Mouse (Mus musculus): ENCODE measurements around the gene Glrx5. TPM values are rescaled to one million over a fixed set of nuclear protein-coding genes. Genes with fewer than 3 reads are reported as not detected.

Gene Glrx5
- total and polyA plus RNA-seq, 2 experiments from 2014 or later, result 47.4 to 177 TPM

DNA sequence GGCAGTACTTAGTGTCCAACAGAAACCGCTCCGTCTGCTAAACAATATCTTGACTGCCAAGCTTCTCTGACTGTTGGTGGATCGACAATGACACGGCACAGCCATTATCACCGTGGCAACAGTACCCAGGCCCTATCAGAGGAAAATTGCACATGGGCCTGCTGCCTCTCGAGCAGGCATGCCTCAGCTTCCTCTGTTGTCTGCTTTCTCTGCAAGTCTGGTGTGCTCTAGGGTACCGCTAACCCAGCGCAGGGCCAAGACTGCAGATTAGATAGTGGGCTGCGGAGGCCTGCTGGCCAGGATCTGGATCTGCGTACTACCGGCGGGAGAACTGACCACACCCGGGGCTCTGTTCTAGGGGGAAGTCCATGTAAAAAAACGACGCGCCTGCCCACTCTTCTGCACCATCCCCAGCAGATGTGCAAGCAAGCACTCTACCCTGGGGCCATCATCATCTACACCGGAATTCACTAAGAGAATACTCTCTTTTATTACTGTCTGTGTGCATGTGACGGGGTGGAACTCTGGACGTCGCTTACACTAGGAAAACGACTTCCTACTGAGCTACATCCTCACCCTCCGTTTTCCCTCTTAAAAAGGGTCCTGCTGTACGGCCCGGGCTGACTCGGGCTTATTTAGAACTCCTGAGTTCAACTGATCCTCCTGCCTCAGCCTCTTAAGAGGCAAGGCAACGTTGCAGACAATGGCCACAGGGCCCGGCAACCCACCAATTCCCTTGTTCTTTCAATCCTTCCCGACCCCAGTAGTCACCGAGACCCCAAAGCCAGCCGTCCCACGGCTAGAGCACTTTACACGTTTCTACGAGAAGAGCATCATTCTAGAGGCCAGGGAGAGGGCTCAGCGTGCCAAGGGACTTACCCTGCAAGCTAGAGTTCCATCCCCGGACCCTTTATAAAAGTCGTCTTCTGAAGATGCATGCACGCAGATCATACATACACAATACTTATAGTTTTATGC lies 1.1 kb upstream of the Glrx5 start:
- H3K27ac ChIP-seq (ENCODE audit: low read depth, low read length), result peak overlapping the region; percentile 65
- 3% methylated on average over 37 of the region's 37 CpGs for WGBS
- peak overlapping the region; percentile 68 for H3K9ac ChIP-seq
- peaks cover 16% of the 10 kb centered on the region for H3K4me1 ChIP-seq (ENCODE audit: insufficient read depth)
- H3K27me3 ChIP-seq (ENCODE audit: insufficient read depth, low read length), result no peaks in the 10 kb centered on the region
- H3K4me2 ChIP-seq (ENCODE audit: low read depth), result peak overlapping the region; percentile 81
- peak overlapping the region; percentile 97 for H3K4me3 ChIP-seq (ENCODE audit: low read depth, low read length)
- DNase-seq (peak; percentile 20), ATAC-seq (no peak)
- TF ChIP-seq CTCF (IDR thresholded peaks at IDR 0.05; ENCODE audit: low read depth), result no peak
- no peaks in the 10 kb centered on the region for H3K9me3 ChIP-seq (ENCODE audit: low read length)
- H3K36me3 ChIP-seq (ENCODE audit: insufficient read depth), result peaks cover 14% of the 10 kb centered on the region

DNA sequence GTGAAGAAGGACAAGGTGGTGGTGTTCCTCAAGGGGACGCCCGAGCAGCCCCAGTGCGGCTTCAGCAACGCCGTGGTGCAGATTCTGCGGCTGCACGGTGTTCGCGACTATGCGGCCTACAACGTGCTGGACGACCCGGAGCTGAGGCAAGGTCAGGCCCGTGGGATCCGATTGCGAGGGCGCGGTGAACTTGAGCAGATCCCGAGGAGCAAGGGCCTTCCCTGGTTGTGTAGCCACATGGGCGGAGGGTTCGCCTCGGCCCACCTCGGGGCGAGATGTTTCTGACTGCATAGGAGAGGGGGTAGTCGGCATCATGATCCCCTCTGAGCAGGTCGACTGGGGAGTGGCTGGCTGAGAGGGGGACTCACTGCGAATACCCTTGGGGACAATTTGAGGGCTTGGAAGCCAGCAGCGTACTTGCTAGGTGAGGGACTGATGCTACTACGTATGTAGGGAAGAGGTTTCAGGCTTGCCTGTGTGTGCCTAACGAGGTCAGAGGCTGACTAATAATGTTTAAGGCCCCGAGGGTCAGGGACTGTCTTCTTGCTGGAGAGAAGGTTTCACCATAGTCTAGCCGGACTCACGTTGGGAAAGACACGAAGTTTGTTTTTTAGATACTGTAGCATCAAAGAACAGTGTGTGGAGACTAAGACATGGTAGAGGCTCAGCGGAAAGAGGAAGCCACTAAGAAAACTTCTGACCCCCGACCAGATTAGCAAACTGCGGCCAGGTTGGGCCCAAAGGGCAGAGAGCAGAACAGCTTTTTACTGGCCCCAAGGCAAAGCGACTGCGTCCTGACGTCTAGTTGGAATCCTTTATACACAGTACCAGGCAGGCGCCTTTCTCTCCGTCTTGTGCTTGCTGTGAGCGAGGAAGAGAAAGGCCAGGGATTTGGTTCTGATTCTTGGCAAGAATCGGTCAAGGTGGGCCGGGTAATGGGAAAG lies 616 bp downstream of the Glrx5 start:
- WGBS, result 4% methylated on average over 45 of the region's 45 CpGs
- ATAC-seq, result peak; percentile 49
- no peaks in the 10 kb centered on the region for H3K9me3 ChIP-seq (ENCODE audit: low read length)
- H3K36me3 ChIP-seq (ENCODE audit: insufficient read depth), result peaks cover 14% of the 10 kb centered on the region
- peak overlapping the region; percentile 97 for H3K4me3 ChIP-seq (ENCODE audit: low read depth, low read length)
- H3K27me3 ChIP-seq (ENCODE audit: insufficient read depth, low read length), result no peaks in the 10 kb centered on the region
- H3K27ac ChIP-seq (ENCODE audit: low read depth, low read length), result peak overlapping the region; percentile 80
- peaks cover 16% of the 10 kb centered on the region for H3K4me1 ChIP-seq (ENCODE audit: insufficient read depth)
- DNase-seq, result no peak
- H3K9ac ChIP-seq, result peak overlapping the region; percentile 87
- peak overlapping the region; percentile 96 for H3K4me2 ChIP-seq (ENCODE audit: low read depth)
- TF ChIP-seq CTCF (IDR thresholded peaks at IDR 0.05; ENCODE audit: low read depth), result peak; percentile 20; the same call in 1 of the 2 replicates

GRCm38 (mm10) chr12:105034130-105034769 lies 1.8 kb downstream of the Glrx5 start:
- peaks cover 10% of the 10 kb centered on the region for H3K36me3 ChIP-seq (ENCODE audit: insufficient read depth)
- peaks cover 16% of the 10 kb centered on the region for H3K4me1 ChIP-seq (ENCODE audit: insufficient read depth)
- H3K4me2 ChIP-seq (ENCODE audit: low read depth), result peak overlapping the region; percentile 96
- DNase-seq (no peak), ATAC-seq (no peak)
- H3K9me3 ChIP-seq (ENCODE audit: low read length), result no peaks in the 10 kb centered on the region
- 0 out of 2 replicates have a peak overlapping the region, but pooled peaks have one; percentile 3 for H3K4me3 ChIP-seq (ENCODE audit: low read depth, low read length)
- H3K9ac ChIP-seq, result no peak overlapping the region; the same call in 1 of the 2 replicates
- no peak overlapping the region for H3K27ac ChIP-seq (ENCODE audit: low read depth, low read length)
- WGBS, result 73% methylated on average over 14 of the region's 14 CpGs
- TF ChIP-seq CTCF (IDR thresholded peaks at IDR 0.05; ENCODE audit: low read depth), result no peak
- H3K27me3 ChIP-seq (ENCODE audit: insufficient read depth, low read length), result no peaks in the 10 kb centered on the region

DNA sequence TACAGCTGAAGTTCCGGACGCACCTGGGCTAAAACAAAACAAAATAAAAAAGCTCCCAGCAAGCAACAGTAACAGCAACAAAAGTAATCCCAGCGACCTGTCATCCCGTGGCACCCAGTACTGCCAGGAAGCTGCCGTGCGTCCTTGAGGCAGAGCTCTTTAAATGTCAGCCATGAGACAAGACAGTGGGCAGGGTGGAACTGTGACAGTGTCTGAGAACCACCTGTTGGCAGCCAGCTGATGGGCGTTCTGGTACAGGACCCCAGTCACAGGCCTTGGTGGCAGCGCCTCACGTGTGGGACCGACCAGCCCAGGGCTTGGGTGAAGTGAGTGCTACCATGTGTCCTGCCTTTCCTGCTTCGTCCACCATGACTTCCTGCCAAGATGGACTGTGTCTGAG lies 5.7 kb downstream of the Glrx5 start:
- no peak for ATAC-seq
- Histone ChIP-seq H3K27me3 (ENCODE audit: insufficient read depth, low read length) (no peaks in the 10 kb centered on the region), H3K4me2 (ENCODE audit: low read depth) (no peak overlapping the region), H3K4me3 (ENCODE audit: low read depth, low read length) (no peak overlapping the region), H3K4me1 (ENCODE audit: insufficient read depth) (peaks cover 12% of the 10 kb centered on the region; the same call in 1 of the 2 replicates), H3K36me3 (ENCODE audit: insufficient read depth) (peaks cover 24% of the 10 kb centered on the region), H3K27ac (ENCODE audit: low read depth, low read length) (no peak overlapping the region), H3K9me3 (ENCODE audit: low read length) (no peaks in the 10 kb centered on the region), H3K9ac (no peak overlapping the region)
- WGBS, result 91% methylated on average over 11 of the region's 11 CpGs
- no peak for TF ChIP-seq CTCF (IDR thresholded peaks at IDR 0.05; ENCODE audit: low read depth)
- DNase-seq, result no peak

DNA sequence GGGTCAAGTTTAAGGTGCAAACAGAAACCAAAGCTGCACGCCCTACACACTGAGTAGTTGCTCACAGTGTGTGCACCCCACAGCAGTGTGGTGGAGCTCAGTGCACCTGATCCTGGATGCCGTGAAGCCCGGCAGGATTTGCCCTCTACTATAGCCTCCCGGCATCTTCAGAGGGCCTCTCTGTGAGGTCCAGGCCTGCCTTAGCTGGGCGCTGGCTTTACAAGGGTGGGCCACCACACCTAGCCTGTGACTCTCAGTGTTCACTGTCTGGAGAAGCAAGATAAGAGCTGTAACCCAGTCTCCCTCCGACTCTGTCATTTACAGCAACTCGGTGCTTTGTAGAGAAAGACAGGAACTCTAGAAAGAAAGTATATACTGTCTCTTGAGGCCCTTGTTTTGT lies 6.4 kb downstream of the Glrx5 start:
- WGBS, result 88% methylated on average over 7 of the region's 7 CpGs
- no peak for TF ChIP-seq CTCF (IDR thresholded peaks at IDR 0.05; ENCODE audit: low read depth)
- no peak for ATAC-seq

DNA sequence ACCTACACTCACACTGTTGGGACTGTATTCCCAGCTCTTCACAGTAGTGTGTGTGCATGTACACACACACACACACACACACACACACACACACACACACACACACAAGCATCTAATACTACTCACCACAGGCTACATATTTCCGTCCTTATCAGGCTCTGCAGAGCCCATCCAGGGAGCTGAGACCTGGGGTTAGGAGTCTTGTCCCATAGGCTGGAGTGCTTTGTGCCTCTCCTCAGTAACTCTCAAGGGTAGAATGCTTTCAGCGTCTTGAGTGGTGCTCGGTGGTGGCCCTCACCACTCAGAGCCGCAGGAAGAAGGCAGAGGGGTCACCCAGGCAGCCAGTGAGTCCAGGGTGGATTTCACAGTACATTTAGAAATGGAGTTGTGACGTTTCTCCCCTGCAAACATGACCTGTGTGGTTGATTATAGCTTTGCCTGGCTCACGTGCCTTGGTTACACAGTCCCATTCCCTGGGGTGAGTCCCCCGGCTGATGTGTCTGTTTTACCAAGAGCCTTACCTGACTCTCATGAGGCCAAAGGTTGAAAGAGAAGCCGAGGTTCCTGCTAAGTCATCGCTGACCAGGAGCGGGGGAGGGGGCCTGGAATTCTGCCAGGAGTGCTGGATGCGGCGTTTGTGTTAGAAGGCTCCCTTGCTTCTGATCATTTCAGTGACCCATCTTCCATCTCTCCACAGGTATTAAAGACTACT lies 7.2 kb downstream of the Glrx5 start:
- ATAC-seq (no peak), DNase-seq (no peak)
- Histone ChIP-seq H3K4me2 (ENCODE audit: low read depth) (no peak overlapping the region), H3K4me3 (ENCODE audit: low read depth, low read length) (no peak overlapping the region), H3K9me3 (ENCODE audit: low read length) (no peaks in the 10 kb centered on the region), H3K36me3 (ENCODE audit: insufficient read depth) (peaks cover 24% of the 10 kb centered on the region), H3K4me1 (ENCODE audit: insufficient read depth) (no peaks in the 10 kb centered on the region), H3K27me3 (ENCODE audit: insufficient read depth, low read length) (no peaks in the 10 kb centered on the region), H3K9ac (no peak overlapping the region), H3K27ac (ENCODE audit: low read depth, low read length) (no peak overlapping the region)
- no peak for TF ChIP-seq CTCF (IDR thresholded peaks at IDR 0.05; ENCODE audit: low read depth)
- WGBS, result 67% methylated on average over 12 of the region's 12 CpGs

More for the DNA sequence above, 6.4 kb downstream of the Glrx5 start:
- Histone ChIP-seq H3K27me3 (ENCODE audit: insufficient read depth, low read length) (no peaks in the 10 kb centered on the region), H3K27ac (ENCODE audit: low read depth, low read length) (no peak overlapping the region), H3K9ac (no peak overlapping the region), H3K4me1 (ENCODE audit: insufficient read depth) (peaks cover 5% of the 10 kb centered on the region; the same call in 1 of the 2 replicates), H3K4me2 (ENCODE audit: low read depth) (no peak overlapping the region), H3K9me3 (ENCODE audit: low read length) (no peaks in the 10 kb centered on the region), H3K4me3 (ENCODE audit: low read depth, low read length) (no peak overlapping the region), H3K36me3 (ENCODE audit: insufficient read depth) (peaks cover 24% of the 10 kb centered on the region)
- no peak for DNase-seq

Data from forebrain, postnatal 0 days (tissue).